Mouse (Mus musculus): ENCODE measurements around the gene Ceacam2. TPM values are rescaled to one million over a fixed set of nuclear protein-coding genes. Genes with fewer than 3 reads are reported as not detected.
A peak's percentile ranks its signal among the peaks of the same experiment; 100 is the strongest.
"Not testable (repeated sequence)": the region's sequence is repeated elsewhere in the genome, so short reads cannot be mapped to it uniquely, and the experiment has no call there.

The Ceacam2 gene
- polyA plus RNA-seq, 1 experiment from 2014 or later, result not detected

DNA sequence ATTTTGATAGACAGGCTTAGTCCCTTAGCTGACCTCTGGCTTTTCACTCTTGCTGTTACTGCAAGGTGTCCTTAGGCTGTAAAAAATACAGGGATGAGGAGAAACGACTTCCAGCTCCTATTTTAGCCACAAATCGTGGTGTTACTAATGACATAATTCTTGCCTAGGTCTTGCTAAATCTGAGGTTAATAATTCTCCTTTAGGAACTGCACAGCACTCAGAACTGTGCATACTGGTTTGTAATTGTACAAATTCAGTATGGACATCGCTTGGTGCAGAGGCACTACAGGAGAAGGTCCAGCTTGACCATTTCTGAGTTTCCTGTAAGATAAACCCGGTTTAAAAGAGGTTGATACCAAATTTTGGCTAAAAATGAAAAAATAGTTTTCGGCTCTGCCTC, 34.1 kb upstream of the Ceacam2 start:
- H3K4me1 ChIP-seq (ENCODE audit: control insufficient read depth, insufficient read depth, low read length); ATAC-seq; H3K9me3 ChIP-seq (ENCODE audit: control insufficient read depth, low read length); H3K36me3 ChIP-seq (ENCODE audit: control insufficient read depth, insufficient read depth, low read length); H3K27ac ChIP-seq (ENCODE audit: low read length); H3K4me3 ChIP-seq (ENCODE audit: low read length); H3K27me3 ChIP-seq (replicated peaks; ENCODE audit: control insufficient read depth, insufficient read depth, low read length); H3K4me2 ChIP-seq (ENCODE audit: low read depth, low read length); H3K9ac ChIP-seq (ENCODE audit: low read depth, low read length): not testable (repeated sequence)
- WGBS, result 70% methylated on average over 5 of the region's 5 CpGs

DNA sequence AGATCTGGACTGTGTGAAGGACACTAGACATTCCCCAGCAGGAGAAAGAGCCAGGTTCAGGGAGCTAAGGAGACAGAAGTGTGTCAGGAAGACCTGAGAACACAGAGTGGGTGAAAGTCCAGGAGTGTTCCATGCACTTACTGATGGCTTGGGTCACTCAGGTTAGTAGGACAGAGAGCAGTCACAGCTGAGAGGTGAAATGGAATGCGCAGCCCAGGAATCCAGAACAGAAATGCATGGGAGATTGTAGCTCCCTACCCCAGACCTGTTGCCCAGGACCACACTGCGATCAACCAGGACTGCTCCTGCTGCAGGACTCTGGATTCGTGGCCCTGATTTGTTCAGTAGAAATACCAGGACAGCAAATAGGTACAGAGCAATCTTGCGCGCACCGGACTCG, 29.1 kb upstream of the Ceacam2 start:
- Histone ChIP-seq H3K27ac (ENCODE audit: low read length) (no peak overlapping the region), H3K36me3 (ENCODE audit: control insufficient read depth, insufficient read depth, low read length) (no peaks in the 10 kb centered on the region), H3K9me3 (ENCODE audit: control insufficient read depth, low read length) (no peaks in the 10 kb centered on the region), H3K4me1 (ENCODE audit: control insufficient read depth, insufficient read depth, low read length) (no peaks in the 10 kb centered on the region), H3K27me3 (replicated peaks; ENCODE audit: control insufficient read depth, insufficient read depth, low read length) (no peaks in the 10 kb centered on the region), H3K4me2 (ENCODE audit: low read depth, low read length) (no peak overlapping the region), H3K9ac (ENCODE audit: low read depth, low read length) (no peak overlapping the region), H3K4me3 (ENCODE audit: low read length) (no peak overlapping the region)
- no peak for ATAC-seq
- WGBS, result 97% methylated on average over 7 of the region's 7 CpGs

DNA sequence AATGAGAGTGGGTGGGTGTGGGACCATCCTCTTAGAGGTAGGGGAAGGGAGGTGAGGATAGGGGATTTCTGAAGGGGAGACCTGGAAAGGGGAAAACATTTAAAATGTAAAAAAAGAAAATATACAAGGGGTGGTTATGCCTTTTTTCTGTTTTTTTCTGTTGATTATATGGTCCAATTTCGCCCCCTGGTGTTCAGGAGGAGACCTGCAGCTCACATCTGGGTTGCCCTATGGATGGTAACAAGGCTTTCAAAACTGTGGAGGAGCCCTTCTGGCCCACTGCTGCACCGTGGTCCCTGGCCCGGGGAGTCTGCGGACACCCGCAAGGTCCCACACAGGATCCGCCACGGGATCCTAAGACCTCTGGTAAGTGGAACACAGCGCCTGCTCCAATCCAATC, 1.8 kb upstream of the Ceacam2 start:
- H3K4me3 ChIP-seq (ENCODE audit: low read length); H3K9me3 ChIP-seq (ENCODE audit: control insufficient read depth, low read length); H3K4me1 ChIP-seq (ENCODE audit: control insufficient read depth, insufficient read depth, low read length); H3K27me3 ChIP-seq (replicated peaks; ENCODE audit: control insufficient read depth, insufficient read depth, low read length); H3K27ac ChIP-seq (ENCODE audit: low read length); ATAC-seq; H3K4me2 ChIP-seq (ENCODE audit: low read depth, low read length); H3K9ac ChIP-seq (ENCODE audit: low read depth, low read length); H3K36me3 ChIP-seq (ENCODE audit: control insufficient read depth, insufficient read depth, low read length): not testable (repeated sequence)
- 73% methylated on average over 8 of the region's 8 CpGs for WGBS

DNA sequence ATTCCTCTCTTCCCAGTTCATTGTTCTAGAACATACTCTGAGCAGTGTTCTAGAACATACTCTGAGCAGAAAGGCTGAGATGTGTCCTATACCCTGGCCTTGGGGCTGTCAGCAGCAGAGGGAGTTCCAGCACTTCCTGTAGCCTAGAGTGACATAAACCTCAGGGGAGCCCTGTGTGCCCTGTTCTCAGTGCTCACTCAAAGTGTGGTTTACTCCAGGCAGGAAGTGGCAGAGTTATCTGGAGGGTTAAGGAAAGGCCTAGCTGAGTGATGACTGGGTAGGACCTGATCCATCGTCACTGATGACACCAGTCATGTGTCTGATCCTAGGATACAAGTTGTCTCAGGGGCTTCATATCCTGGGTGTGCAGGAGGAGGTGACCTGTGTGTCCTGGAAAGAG, 297 bp upstream of the Ceacam2 start:
- H3K9ac ChIP-seq (ENCODE audit: low read depth, low read length); H3K9me3 ChIP-seq (ENCODE audit: control insufficient read depth, low read length); H3K27me3 ChIP-seq (replicated peaks; ENCODE audit: control insufficient read depth, insufficient read depth, low read length); ATAC-seq; H3K27ac ChIP-seq (ENCODE audit: low read length); H3K4me1 ChIP-seq (ENCODE audit: control insufficient read depth, insufficient read depth, low read length); H3K36me3 ChIP-seq (ENCODE audit: control insufficient read depth, insufficient read depth, low read length); H3K4me3 ChIP-seq (ENCODE audit: low read length); H3K4me2 ChIP-seq (ENCODE audit: low read depth, low read length): not testable (repeated sequence)
- no CpG with 5 or more reads among the region's 1 CpGs for WGBS

DNA sequence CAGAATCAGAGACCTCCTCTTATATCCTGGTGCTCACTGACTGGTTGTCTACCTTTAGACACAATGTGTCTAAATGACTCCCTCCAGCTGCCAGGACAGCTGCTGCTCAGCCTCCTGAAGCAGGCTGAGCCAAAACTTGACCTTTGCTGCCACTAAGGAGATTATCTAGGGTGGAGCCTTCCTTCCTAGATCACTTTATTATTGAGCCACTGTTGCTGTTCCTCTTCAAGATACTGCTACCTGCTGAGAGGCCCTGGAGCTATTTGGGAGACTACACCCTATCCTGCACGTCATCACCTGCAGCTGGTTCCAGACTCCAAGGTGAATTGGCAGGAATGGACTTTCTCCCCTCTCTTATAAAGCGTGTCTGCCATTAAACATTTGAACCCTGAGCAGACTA, 8.8 kb downstream of the Ceacam2 start:
- no peaks in the 10 kb centered on the region for H3K9me3 ChIP-seq (ENCODE audit: control insufficient read depth, low read length)
- peak; percentile 63 for ATAC-seq
- H3K4me2 ChIP-seq (ENCODE audit: low read depth, low read length), result no peak overlapping the region
- no peaks in the 10 kb centered on the region for H3K36me3 ChIP-seq (ENCODE audit: control insufficient read depth, insufficient read depth, low read length)
- H3K27me3 ChIP-seq (replicated peaks; ENCODE audit: control insufficient read depth, insufficient read depth, low read length), result no peaks in the 10 kb centered on the region
- WGBS, result 55% methylated on average over 2 of the region's 2 CpGs
- H3K9ac ChIP-seq (ENCODE audit: low read depth, low read length), result no peak overlapping the region
- H3K4me1 ChIP-seq (ENCODE audit: control insufficient read depth, insufficient read depth, low read length), result no peaks in the 10 kb centered on the region
- H3K27ac ChIP-seq (ENCODE audit: low read length), result no peak overlapping the region
- no peak overlapping the region for H3K4me3 ChIP-seq (ENCODE audit: low read length)

DNA sequence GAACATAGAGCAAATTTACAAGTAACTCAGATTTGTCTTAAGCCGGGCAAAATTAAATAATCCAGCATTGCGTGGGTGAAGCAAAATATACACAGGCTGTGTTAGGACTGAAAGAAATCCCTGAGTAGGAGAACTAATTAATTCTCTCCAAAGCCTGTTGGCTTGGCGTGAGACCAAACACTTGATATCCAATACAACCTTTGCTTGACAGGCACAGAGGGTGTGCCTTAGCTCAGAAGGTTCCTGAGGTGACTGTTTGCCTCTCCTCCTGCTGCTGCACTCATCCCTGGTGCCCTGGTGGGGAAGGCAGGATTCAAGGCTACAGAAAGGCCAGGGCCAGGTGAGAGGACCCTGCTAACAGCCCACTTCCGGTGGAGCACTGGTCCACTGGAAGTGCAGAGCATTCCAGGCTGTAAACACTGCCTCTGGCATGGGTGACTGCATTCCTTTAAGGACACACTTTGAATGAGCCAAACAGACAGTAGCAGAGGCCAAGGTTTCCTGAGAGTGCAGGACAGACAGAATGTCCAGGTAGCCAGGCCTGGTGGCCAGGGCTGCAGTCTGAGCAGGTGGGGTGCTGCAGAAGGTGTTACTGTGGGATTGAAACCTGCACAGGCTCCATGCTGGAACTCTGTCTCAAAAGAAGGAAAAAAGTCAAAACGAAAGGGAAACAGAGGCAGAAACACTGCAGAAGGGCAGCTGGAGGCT, 23.4 kb downstream of the Ceacam2 start:
- ATAC-seq; H3K4me1 ChIP-seq (ENCODE audit: control insufficient read depth, insufficient read depth, low read length); H3K4me2 ChIP-seq (ENCODE audit: low read depth, low read length); H3K4me3 ChIP-seq (ENCODE audit: low read length); H3K9me3 ChIP-seq (ENCODE audit: control insufficient read depth, low read length); H3K27me3 ChIP-seq (replicated peaks; ENCODE audit: control insufficient read depth, insufficient read depth, low read length); H3K9ac ChIP-seq (ENCODE audit: low read depth, low read length); H3K36me3 ChIP-seq (ENCODE audit: control insufficient read depth, insufficient read depth, low read length); H3K27ac ChIP-seq (ENCODE audit: low read length): not testable (repeated sequence)
- 58% methylated on average over 2 of the region's 5 CpGs for WGBS

DNA sequence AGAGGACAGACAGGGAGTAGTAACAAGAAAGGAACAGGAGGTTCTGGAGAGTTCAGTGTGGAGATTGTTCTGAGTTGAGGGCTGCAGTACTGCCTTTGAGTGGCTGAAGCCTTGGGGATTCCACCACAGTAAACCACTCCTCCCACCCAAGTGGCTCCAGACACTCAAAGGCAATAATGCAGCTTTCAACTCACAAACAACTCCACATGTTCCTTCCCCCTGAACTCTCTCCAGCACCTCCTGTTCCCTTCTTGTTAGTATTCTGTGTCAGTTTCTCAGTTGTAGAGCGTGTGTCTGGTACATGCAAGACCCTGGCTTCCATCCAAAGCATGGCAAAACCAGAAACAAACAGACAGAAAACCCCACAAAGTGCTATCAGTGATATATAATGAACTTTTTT, 24.0 kb downstream of the Ceacam2 start:
- not testable (repeated sequence) for ATAC-seq; H3K27ac ChIP-seq (ENCODE audit: low read length); H3K4me2 ChIP-seq (ENCODE audit: low read depth, low read length); H3K9ac ChIP-seq (ENCODE audit: low read depth, low read length); H3K36me3 ChIP-seq (ENCODE audit: control insufficient read depth, insufficient read depth, low read length); H3K9me3 ChIP-seq (ENCODE audit: control insufficient read depth, low read length); H3K4me3 ChIP-seq (ENCODE audit: low read length); H3K4me1 ChIP-seq (ENCODE audit: control insufficient read depth, insufficient read depth, low read length); H3K27me3 ChIP-seq (replicated peaks; ENCODE audit: control insufficient read depth, insufficient read depth, low read length)
- 37% methylated on average over 1 of the region's 1 CpGs for WGBS

DNA sequence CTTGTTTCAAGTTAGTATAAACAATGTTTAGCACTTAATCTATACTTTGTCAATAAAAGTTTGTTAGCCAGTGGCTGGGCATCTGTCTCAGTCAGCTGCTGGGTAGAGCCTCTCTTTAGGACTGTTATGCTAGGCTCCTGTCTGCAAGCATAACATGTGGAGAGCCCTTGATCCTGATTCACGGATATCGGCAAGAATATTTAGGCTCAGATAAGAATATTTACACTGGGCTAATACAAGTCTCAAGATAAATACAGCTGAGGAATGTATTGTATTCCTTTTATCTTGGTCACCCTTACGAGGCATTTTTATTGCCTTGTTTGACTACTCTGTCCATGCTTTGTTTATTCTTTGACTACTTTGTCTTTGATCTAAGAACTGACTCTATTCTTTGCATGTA, 29.7 kb downstream of the Ceacam2 start:
- no peaks in the 10 kb centered on the region for H3K4me1 ChIP-seq (ENCODE audit: control insufficient read depth, insufficient read depth, low read length)
- H3K9me3 ChIP-seq (ENCODE audit: control insufficient read depth, low read length), result no peaks in the 10 kb centered on the region
- no peaks in the 10 kb centered on the region for H3K36me3 ChIP-seq (ENCODE audit: control insufficient read depth, insufficient read depth, low read length)
- peak; percentile 55; the same call in 1 of the 2 replicates for ATAC-seq
- H3K27ac ChIP-seq (ENCODE audit: low read length), result no peak overlapping the region
- 10% methylated on average over 3 of the region's 3 CpGs for WGBS
- H3K9ac ChIP-seq (ENCODE audit: low read depth, low read length), result no peak overlapping the region
- no peak overlapping the region for H3K4me3 ChIP-seq (ENCODE audit: low read length)
- H3K4me2 ChIP-seq (ENCODE audit: low read depth, low read length), result no peak overlapping the region
- H3K27me3 ChIP-seq (replicated peaks; ENCODE audit: control insufficient read depth, insufficient read depth, low read length), result no peaks in the 10 kb centered on the region

DNA sequence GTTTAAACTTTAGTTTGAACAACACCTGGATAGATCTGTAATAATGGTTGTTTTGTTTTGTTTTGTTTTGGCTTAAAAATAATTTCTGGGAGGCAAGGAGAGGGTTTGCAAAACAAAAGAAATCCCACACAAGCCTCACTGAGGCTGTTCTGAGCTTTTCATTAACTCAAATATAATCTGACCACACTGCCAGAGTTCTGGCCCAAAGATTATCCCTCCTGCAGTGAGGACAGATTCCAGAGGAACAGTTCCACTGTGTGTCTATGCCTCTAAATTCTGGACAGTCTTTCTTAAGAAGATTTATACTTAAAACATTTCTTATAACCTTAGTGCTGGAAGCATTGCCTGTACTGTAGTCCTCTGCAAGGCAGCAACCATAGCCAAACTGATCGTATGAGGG, 45.0 kb downstream of the Ceacam2 start:
- WGBS, result 69% methylated on average over 1 of the region's 1 CpGs

DNA sequence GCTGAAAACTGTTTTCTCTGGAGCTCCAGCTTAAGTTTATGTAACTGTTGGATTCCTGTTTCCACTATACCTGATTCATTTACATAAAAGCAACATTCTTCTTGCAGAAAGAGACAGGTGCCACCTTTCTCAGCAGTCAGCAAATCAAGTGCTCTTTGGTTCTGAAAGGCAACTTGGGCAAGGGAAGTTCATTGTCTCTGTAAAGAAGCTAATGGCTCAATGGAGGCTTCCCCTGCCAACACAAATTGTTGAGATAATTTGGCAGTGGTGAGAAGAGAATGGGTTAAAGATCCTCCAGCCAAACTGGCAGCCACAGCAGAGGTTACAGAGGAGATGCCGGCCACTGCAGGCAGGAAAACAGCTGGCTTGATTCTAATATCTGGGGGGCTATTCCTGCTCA, 49.0 kb downstream of the Ceacam2 start:
- H3K9me3 ChIP-seq (ENCODE audit: control insufficient read depth, low read length); H3K27ac ChIP-seq (ENCODE audit: low read length); ATAC-seq; H3K27me3 ChIP-seq (replicated peaks; ENCODE audit: control insufficient read depth, insufficient read depth, low read length); H3K4me2 ChIP-seq (ENCODE audit: low read depth, low read length); H3K36me3 ChIP-seq (ENCODE audit: control insufficient read depth, insufficient read depth, low read length); H3K4me3 ChIP-seq (ENCODE audit: low read length); H3K4me1 ChIP-seq (ENCODE audit: control insufficient read depth, insufficient read depth, low read length); H3K9ac ChIP-seq (ENCODE audit: low read depth, low read length): not testable (repeated sequence)
- WGBS, result no CpG with 5 or more reads among the region's 1 CpGs

More for the DNA sequence above, 45.0 kb downstream of the Ceacam2 start:
- no peaks in the 10 kb centered on the region for H3K4me1 ChIP-seq (ENCODE audit: control insufficient read depth, insufficient read depth, low read length)
- no peaks in the 10 kb centered on the region for H3K9me3 ChIP-seq (ENCODE audit: control insufficient read depth, low read length)
- H3K9ac ChIP-seq (ENCODE audit: low read depth, low read length), result no peak overlapping the region
- no peaks in the 10 kb centered on the region for H3K36me3 ChIP-seq (ENCODE audit: control insufficient read depth, insufficient read depth, low read length)
- H3K27me3 ChIP-seq (replicated peaks; ENCODE audit: control insufficient read depth, insufficient read depth, low read length), result no peaks in the 10 kb centered on the region
- no peak overlapping the region for H3K4me2 ChIP-seq (ENCODE audit: low read depth, low read length)
- H3K4me3 ChIP-seq (ENCODE audit: low read length), result no peak overlapping the region
- no peak overlapping the region for H3K27ac ChIP-seq (ENCODE audit: low read length)
- ATAC-seq, result no peak
